Mouse (Mus musculus): ENCODE data around the gene Plcd4.

Plcd4 gene

GRCm38 (mm10) chr1:74594434-74594833 is 51.7 kb downstream of the Plcd4 start:
- no peak for DNase-seq (ENCODE audit: extremely low read depth, insufficient read length, low spot score)

DNA sequence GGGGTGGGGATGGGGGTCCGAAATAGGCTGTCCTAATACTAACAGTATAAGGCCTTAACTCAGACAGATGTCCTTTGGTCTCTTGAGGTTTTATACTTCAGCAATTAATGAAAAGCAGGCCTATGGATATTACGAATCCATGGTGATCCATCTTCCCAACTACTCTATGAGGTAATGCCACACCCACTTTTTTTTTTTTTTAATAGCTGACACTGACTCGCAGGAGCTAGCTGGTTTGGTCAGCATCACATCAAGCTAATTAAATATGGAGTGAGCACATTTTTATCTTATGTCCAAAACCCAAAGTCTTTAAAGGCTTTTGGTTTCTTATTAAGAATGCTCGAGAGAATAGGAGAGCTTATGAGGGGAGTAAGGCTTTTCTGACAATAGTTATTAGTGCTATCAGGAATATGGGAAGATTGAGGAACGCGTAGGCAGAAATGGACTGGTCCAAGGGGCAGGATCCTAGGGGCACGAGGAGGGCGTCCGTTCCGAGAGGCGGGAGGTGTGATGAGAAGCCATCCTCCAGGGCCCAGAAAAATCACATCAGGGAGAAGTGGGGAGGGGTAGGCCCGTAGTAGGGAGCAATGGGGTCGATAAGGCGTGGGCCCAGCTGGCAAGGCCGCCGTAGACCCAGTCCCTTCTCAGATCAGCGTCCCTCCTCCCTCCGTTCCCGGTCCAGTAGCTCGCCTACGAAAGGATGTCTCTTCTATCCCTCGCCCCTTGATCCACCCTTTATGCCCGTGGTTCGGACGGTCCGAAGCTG is 58.0 kb downstream of the Plcd4 start:
- DNase-seq (ENCODE audit: extremely low read depth, insufficient read length, low spot score): no peak

DNA sequence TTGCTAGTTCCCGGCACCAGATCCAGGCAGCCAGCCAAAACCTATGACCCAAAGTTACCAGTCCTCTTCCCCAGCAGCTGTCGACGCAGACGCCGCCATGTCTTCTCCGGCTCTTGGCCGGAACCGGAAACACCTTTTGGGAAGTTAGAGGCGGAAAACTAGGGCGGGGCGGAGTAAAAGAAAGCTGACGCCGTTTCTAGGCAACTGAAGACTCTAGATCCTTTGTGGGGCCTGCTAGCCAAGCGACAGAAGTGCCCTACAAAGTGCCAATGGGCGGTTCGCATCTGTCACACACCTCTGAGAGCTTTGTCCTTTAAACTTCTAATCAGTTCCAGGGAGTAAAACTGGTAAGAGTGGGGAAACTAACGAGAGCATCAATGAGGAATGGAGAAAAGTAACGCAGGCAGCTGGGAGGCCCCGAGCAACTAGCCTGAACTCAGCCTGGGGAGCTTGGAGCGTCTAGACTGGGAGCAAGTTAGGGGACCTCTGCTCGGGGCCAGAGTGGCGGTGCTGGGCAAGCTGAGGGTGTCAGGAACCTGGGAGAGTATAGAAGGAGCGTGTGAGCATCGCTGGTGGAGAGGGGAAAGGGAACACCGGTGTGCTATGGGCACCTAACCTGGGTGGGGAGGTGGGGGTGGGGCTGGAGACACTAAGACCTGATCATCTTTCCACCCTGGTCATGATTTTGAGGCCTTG is 58.7 kb downstream of the Plcd4 start, which contains the start of the genes Rnf25 and Stk36:
TSS of gene Rnf25 (minus strand) at position 131 of the 696 bp plus-strand sequence.
TSS of gene Stk36 (plus strand) at position 179 of the 696 bp plus-strand sequence.
- peak; percentile 76 for DNase-seq (ENCODE audit: extremely low read depth, insufficient read length, low spot score)
